Mouse (Mus musculus) hindbrain, embryonic 13.5 days (tissue): ENCODE results near the gene Ip6k3. TPM values are rescaled to one million over a fixed set of nuclear protein-coding genes. Genes with fewer than 3 reads are reported as not detected.

Source experiments
- ATAC-seq: fragments of 200-750 bp; cut with Nextera tagmentation; 2 replicates; pipeline ENCODE4 v1.8.0; 2017; ENCODE audit warnings: moderate TSS enrichment; ENCODE audit not compliant: low FRiP score
- H3K27ac ChIP-seq: fragments of 300-500 bp; sonication (generic); 2 replicates; pipeline ENCODE4 v1.5.1; 2015; ENCODE audit warnings: inconsistent platforms, mild to moderate bottlenecking, moderate library complexity
- H3K27me3 ChIP-seq: fragments of 300-500 bp; sonication (generic); 2 replicates; pipeline ENCODE4 v1.6.1; 2015; ENCODE audit warnings: mild to moderate bottlenecking, inconsistent platforms
- H3K36me3 ChIP-seq: fragments of 300-500 bp; sonication (generic); 2 replicates; pipeline ENCODE4 v1.6.1; 2015; ENCODE audit warnings: mild to moderate bottlenecking, inconsistent platforms
- H3K4me1 ChIP-seq: fragments of 300-500 bp; sonication (generic); replicated peaks from 2 replicates; pipeline ENCODE4 v1.6.1; 2015; ENCODE audit warnings: inconsistent platforms
- H3K4me2 ChIP-seq: fragments of 300-500 bp; sonication (generic); 2 replicates; pipeline ENCODE4 v1.6.1; 2015; ENCODE audit warnings: inconsistent platforms, mild to moderate bottlenecking, moderate library complexity
- H3K4me3 ChIP-seq: fragments of 300-500 bp; sonication (generic); 2 replicates; pipeline ENCODE4 v1.5.1; 2015; ENCODE audit warnings: mild to moderate bottlenecking, inconsistent platforms
- H3K9ac ChIP-seq: fragments of 300-500 bp; sonication (generic); 2 replicates; pipeline ENCODE4 v1.6.1; 2015; ENCODE audit warnings: mild to moderate bottlenecking, inconsistent platforms
- H3K9me3 ChIP-seq: fragments of 300-500 bp; sonication (generic); 2 replicates; pipeline ENCODE4 v1.6.1; 2016; ENCODE audit warnings: inconsistent platforms
- WGBS: fragments of 180-500 bp; shearing (Covaris S2); methylation state at CpG from one replicate; pipeline ENCODE4 v1.1.7; 2015; 5-methylcytosine and 5-hydroxymethylcytosine counted together
- polyA plus RNA-seq: library from polyadenylated mRNA; unstranded; fragments of >200 nt; fragmentation: Nextera tagmentation; extraction: Ambion mirVana; gene quantifications from 2 replicates; pipeline ENCODE4 v1.2.1, GENCODE M21; 2015

Gene Ip6k3
- polyA plus RNA-seq, 1 experiment from 2014 or later, result 0.45 TPM

- Histone ChIP-seq H3K4me1 (peaks cover 14% of the 10 kb centered on the region), H3K27ac (no peak overlapping the region), H3K9me3 (no peaks in the 10 kb centered on the region), H3K36me3 (no peaks in the 10 kb centered on the region), H3K4me3 (no peak overlapping the region), H3K4me2 (no peak overlapping the region), H3K27me3 (no peaks in the 10 kb centered on the region; the same call in 1 of the 2 replicates), H3K9ac (no peak overlapping the region)
- no peak for ATAC-seq
- WGBS, result 84% methylated on average over 4 of the region's 4 CpGs
Measured at GRCm38 (mm10) chr17:27160905-27161304, 6.7 kb downstream of the Ip6k3 start.

- WGBS, result 78% methylated on average over 7 of the region's 7 CpGs
- no peak overlapping the region for H3K4me3 ChIP-seq
- no peak overlapping the region for H3K9ac ChIP-seq
- no peaks in the 10 kb centered on the region for H3K9me3 ChIP-seq
- H3K4me1 ChIP-seq, result peaks cover 24% of the 10 kb centered on the region
- no peak overlapping the region for H3K4me2 ChIP-seq
- peaks cover 6% of the 10 kb centered on the region; the same call in 1 of the 2 replicates for H3K27me3 ChIP-seq
- no peak overlapping the region for H3K27ac ChIP-seq
- no peaks in the 10 kb centered on the region for H3K36me3 ChIP-seq
- no peak for ATAC-seq
Measured at GRCm38 (mm10) chr17:27159169-27159568, 8.4 kb downstream of the Ip6k3 start.

GRCm38 (mm10) chr17:27158439-27158838, 9.2 kb downstream of the Ip6k3 start:
- WGBS, result 87% methylated on average over 6 of the region's 6 CpGs
- no peak overlapping the region for H3K4me3 ChIP-seq

GRCm38 (mm10) chr17:27155752-27156151, 11.8 kb downstream of the Ip6k3 start:
- 75% methylated on average over 8 of the region's 8 CpGs for WGBS

More at GRCm38 (mm10) chr17:27158439-27158838, 9.2 kb downstream of the Ip6k3 start:
- Histone ChIP-seq H3K9me3 (no peaks in the 10 kb centered on the region), H3K27me3 (peaks cover 7% of the 10 kb centered on the region; the same call in 1 of the 2 replicates), H3K4me2 (no peak overlapping the region), H3K9ac (no peak overlapping the region; the same call in 1 of the 2 replicates), H3K36me3 (no peaks in the 10 kb centered on the region), H3K4me1 (peaks cover 26% of the 10 kb centered on the region), H3K27ac (no peak overlapping the region)
- no peak for ATAC-seq

GRCm38 (mm10) chr17:27154881-27155280, 12.7 kb downstream of the Ip6k3 start:
- Histone ChIP-seq H3K27ac (no peak overlapping the region), H3K9me3 (no peaks in the 10 kb centered on the region), H3K9ac (no peak overlapping the region), H3K36me3 (no peaks in the 10 kb centered on the region), H3K4me2 (no peak overlapping the region), H3K4me3 (no peak overlapping the region), H3K4me1 (peaks cover 39% of the 10 kb centered on the region), H3K27me3 (peaks cover 7% of the 10 kb centered on the region; the same call in 1 of the 2 replicates)
- ATAC-seq, result no peak
- 84% methylated on average over 6 of the region's 6 CpGs for WGBS

More at GRCm38 (mm10) chr17:27155752-27156151, 11.8 kb downstream of the Ip6k3 start:
- Histone ChIP-seq H3K9ac (no peak overlapping the region), H3K27ac (no peak overlapping the region), H3K36me3 (no peaks in the 10 kb centered on the region), H3K4me3 (no peak overlapping the region), H3K27me3 (peaks cover 7% of the 10 kb centered on the region; the same call in 1 of the 2 replicates), H3K9me3 (no peaks in the 10 kb centered on the region), H3K4me1 (peaks cover 30% of the 10 kb centered on the region), H3K4me2 (no peak overlapping the region)
- ATAC-seq, result no peak

- H3K27ac ChIP-seq, result 0 out of 2 replicates have a peak overlapping the region, but pooled peaks have one; percentile 26
- no peaks in the 10 kb centered on the region for H3K36me3 ChIP-seq
- H3K4me1 ChIP-seq, result peaks cover 45% of the 10 kb centered on the region
- WGBS, result 89% methylated on average over 14 of the region's 14 CpGs
- H3K4me2 ChIP-seq, result no peak overlapping the region
- peaks cover 7% of the 10 kb centered on the region; the same call in 1 of the 2 replicates for H3K27me3 ChIP-seq
- no peaks in the 10 kb centered on the region for H3K9me3 ChIP-seq
- no peak overlapping the region for H3K4me3 ChIP-seq
- ATAC-seq, result no peak
- H3K9ac ChIP-seq, result no peak overlapping the region
Measured at GRCm38 (mm10) chr17:27154256-27154655, 13.3 kb downstream of the Ip6k3 start.

- H3K4me3 ChIP-seq, result no peak overlapping the region
- H3K9me3 ChIP-seq, result no peaks in the 10 kb centered on the region
- no peaks in the 10 kb centered on the region for H3K36me3 ChIP-seq
- H3K27me3 ChIP-seq, result peaks cover 7% of the 10 kb centered on the region; the same call in 1 of the 2 replicates
- 54% methylated on average over 9 of the region's 9 CpGs for WGBS
- H3K9ac ChIP-seq, result no peak overlapping the region
- H3K4me1 ChIP-seq, result peaks cover 49% of the 10 kb centered on the region
- no peak overlapping the region for H3K4me2 ChIP-seq
- H3K27ac ChIP-seq, result 0 out of 2 replicates have a peak overlapping the region, but pooled peaks have one; percentile 26
- no peak for ATAC-seq
Measured at GRCm38 (mm10) chr17:27153773-27154193, 13.8 kb downstream of the Ip6k3 start.

GRCm38 (mm10) chr17:27152976-27153723, 14.4 kb downstream of the Ip6k3 start:
- H3K4me2 ChIP-seq, result no peak overlapping the region
- no peaks in the 10 kb centered on the region for H3K36me3 ChIP-seq
- H3K9ac ChIP-seq, result no peak overlapping the region
- no peak for ATAC-seq
- peaks cover 7% of the 10 kb centered on the region; the same call in 1 of the 2 replicates for H3K27me3 ChIP-seq
- peaks cover 56% of the 10 kb centered on the region for H3K4me1 ChIP-seq
- no peaks in the 10 kb centered on the region for H3K9me3 ChIP-seq
- H3K4me3 ChIP-seq, result no peak overlapping the region
- 61% methylated on average over 8 of the region's 8 CpGs for WGBS
- no peak overlapping the region for H3K27ac ChIP-seq

- Histone ChIP-seq H3K36me3 (no peaks in the 10 kb centered on the region), H3K9me3 (no peaks in the 10 kb centered on the region), H3K27me3 (peaks cover 7% of the 10 kb centered on the region; the same call in 1 of the 2 replicates), H3K9ac (no peak overlapping the region), H3K27ac (no peak overlapping the region), H3K4me2 (no peak overlapping the region), H3K4me3 (no peak overlapping the region), H3K4me1 (peaks cover 63% of the 10 kb centered on the region)
- no peak for ATAC-seq
- whole genome bisulfite sequencing, result 69% methylated on average over 8 of the region's 8 CpGs
Measured at GRCm38 (mm10) chr17:27151411-27151810, 16.2 kb downstream of the Ip6k3 start.

- no peak for ATAC-seq
- Histone ChIP-seq H3K36me3 (no peaks in the 10 kb centered on the region), H3K9ac (no peak overlapping the region), H3K4me2 (no peak overlapping the region), H3K4me1 (peaks cover 65% of the 10 kb centered on the region), H3K27me3 (0 out of 2 replicates have a peak, but pooled peaks cover 7% of the 10 kb centered on the region), H3K9me3 (no peaks in the 10 kb centered on the region), H3K4me3 (no peak overlapping the region), H3K27ac (no peak overlapping the region)
- 61% methylated on average over 7 of the region's 7 CpGs for WGBS
Measured at GRCm38 (mm10) chr17:27150871-27151270, 16.7 kb downstream of the Ip6k3 start.

GRCm38 (mm10) chr17:27146323-27146923, 21.2 kb downstream of the Ip6k3 start:
- ATAC-seq, result no peak
- Histone ChIP-seq H3K4me3 (no peak overlapping the region), H3K4me1 (peaks cover 62% of the 10 kb centered on the region), H3K27ac (no peak overlapping the region), H3K9ac (no peak overlapping the region), H3K27me3 (no peaks in the 10 kb centered on the region), H3K36me3 (no peaks in the 10 kb centered on the region), H3K4me2 (no peak overlapping the region), H3K9me3 (no peaks in the 10 kb centered on the region)
- 15% methylated on average over 8 of the region's 8 CpGs for WGBS

- H3K4me3 ChIP-seq, result no peak overlapping the region
- WGBS, result 75% methylated on average over 4 of the region's 4 CpGs
- no peak for ATAC-seq
- no peak overlapping the region for H3K4me2 ChIP-seq
- H3K27me3 ChIP-seq, result no peaks in the 10 kb centered on the region
- H3K27ac ChIP-seq, result no peak overlapping the region
- H3K9ac ChIP-seq, result no peak overlapping the region
- H3K4me1 ChIP-seq, result peaks cover 65% of the 10 kb centered on the region
- no peaks in the 10 kb centered on the region for H3K9me3 ChIP-seq
- no peaks in the 10 kb centered on the region for H3K36me3 ChIP-seq
Measured at GRCm38 (mm10) chr17:27144152-27144551, 23.4 kb downstream of the Ip6k3 start.
